Mouse (Mus musculus): ENCODE data around the gene Zic4.

DNA sequence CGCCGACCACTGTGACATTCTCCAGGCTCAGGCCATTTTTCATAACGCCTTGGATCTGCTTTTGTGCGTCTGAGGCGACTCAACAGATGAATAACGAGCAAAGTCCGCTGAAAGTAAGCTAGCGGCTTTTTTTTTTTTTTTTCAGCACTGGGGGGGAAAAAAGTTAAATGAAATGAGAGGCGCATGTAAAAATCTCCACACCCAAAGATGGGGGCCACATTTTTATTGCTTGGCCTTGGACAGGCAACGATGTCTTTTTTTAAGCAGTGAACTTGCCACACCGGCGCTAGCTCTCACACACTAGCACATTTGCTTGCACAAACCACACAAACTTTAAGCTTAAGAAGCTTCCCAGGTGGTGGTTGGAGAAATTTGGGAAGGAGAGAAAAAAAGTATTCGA lies 42.0 kb downstream of the Zic4 start:
- TF ChIP-seq CTCF (IDR thresholded peaks at IDR 0.05; ENCODE audit: insufficient read depth, low read length) (no peak), POLR2A (IDR thresholded peaks at IDR 0.05; ENCODE audit: borderline replicate concordance, extremely low read depth, low read depth, low read length) (no peak)

Measured in lung, adult 2 months (tissue).